Mouse (Mus musculus): ENCODE data around the gene Epor.

GRCm38 (mm10) chr9:22000296-22000695, 37.0 kb upstream of the Epor start:
- TF ChIP-seq CTCF (IDR thresholded peaks at IDR 0.05; ENCODE audit: low read depth, low read length): no peak
- TF ChIP-seq EP300 (IDR thresholded peaks at IDR 0.05; ENCODE audit: insufficient read depth, low read depth, low read length): no peak
- TF ChIP-seq POLR2A (IDR thresholded peaks at IDR 0.05; ENCODE audit: insufficient read depth, low read length): no peak

All from ES-Bruce4 (cell line).